Mouse (Mus musculus): ENCODE measurements at regions not wholly inside any gene's neighbourhood (a gene's known extent, or its start where the extent isn't known, plus 50 kb on each side); places are given as distances from the start of the nearest gene placed in this dataset.

GRCm38 (mm10) chr2:46993126-46993525 lies 1820.8 kb upstream of the Acvr2a start:
- DNase-seq (ENCODE audit: low read depth, low spot score), result no peak

- DNase-seq (ENCODE audit: low read depth, low spot score), result no peak
These were observed 1821.2 kb upstream of the Acvr2a start for GRCm38 (mm10) chr2:46992672-46993071.

- DNase-seq (ENCODE audit: low read depth, low spot score), result no peak
These were observed 1827.2 kb upstream of the Acvr2a start for GRCm38 (mm10) chr2:46986689-46987088.

GRCm38 (mm10) chr2:46985915-46986672 lies 1827.8 kb upstream of the Acvr2a start:
- peak; percentile 14 for DNase-seq (ENCODE audit: low read depth, low spot score)

GRCm38 (mm10) chr2:46940628-46941530 lies 1823.7 kb upstream of the Zeb2 start:
- DNase-seq (ENCODE audit: low read depth, low spot score), result no peak

GRCm38 (mm10) chr2:46932831-46933230 lies 1815.6 kb upstream of the Zeb2 start:
- no peak for DNase-seq (ENCODE audit: low read depth, low spot score)

GRCm38 (mm10) chr2:46924189-46924588 lies 1807.0 kb upstream of the Zeb2 start:
- no peak for DNase-seq (ENCODE audit: low read depth, low spot score)

GRCm38 (mm10) chr2:46913496-46913895 lies 1796.3 kb upstream of the Zeb2 start:
- no peak for DNase-seq (ENCODE audit: low read depth, low spot score)

- no peak for DNase-seq (ENCODE audit: low read depth, low spot score)
These were observed 1766.0 kb upstream of the Zeb2 start for GRCm38 (mm10) chr2:46883216-46883615.

- no peak for DNase-seq (ENCODE audit: low read depth, low spot score)
These were observed 1753.6 kb upstream of the Zeb2 start for GRCm38 (mm10) chr2:46870772-46871171.
